Mouse (Mus musculus) embryonic facial prominence, embryonic 14.5 days (tissue): ENCODE results near the gene Tmem132a. TPM values are rescaled to one million over a fixed set of nuclear protein-coding genes. Genes with fewer than 3 reads are reported as not detected.

Experiments used
- ATAC-seq: fragments of 200-750 bp; cut with Nextera tagmentation; 2 replicates; pipeline ENCODE4 v1.8.0; 2017; ENCODE audit warnings: low read depth, moderate number of reproducible peaks, moderate TSS enrichment
- DNase-seq: peaks from one replicate; pipeline ENCODE4 v3.0.0-alpha.2; 2015; ENCODE audit warnings: low spot score
- H3K27ac ChIP-seq: fragments of 300-500 bp; sonication (generic); replicated peaks from 2 replicates; pipeline ENCODE4 v1.5.1; 2014; ENCODE audit warnings: low read depth, mild to moderate bottlenecking, low read length, moderate library complexity
- H3K27me3 ChIP-seq: fragments of 300-500 bp; sonication (generic); replicated peaks from 2 replicates; pipeline ENCODE4 v1.6.1; 2014; ENCODE audit warnings: low read length; ENCODE audit not compliant: control insufficient read depth, insufficient read depth
- H3K36me3 ChIP-seq: fragments of 300-500 bp; sonication (generic); 2 replicates; pipeline ENCODE4 v1.6.1; 2014; ENCODE audit warnings: low read length, mixed read lengths; ENCODE audit not compliant: control insufficient read depth, insufficient read depth
- H3K4me1 ChIP-seq: fragments of 300-500 bp; sonication (generic); 2 replicates; pipeline ENCODE4 v1.6.1; 2014; ENCODE audit warnings: antibody characterized with exemption, low read length; ENCODE audit not compliant: control insufficient read depth, insufficient read depth
- H3K4me2 ChIP-seq: fragments of 300-500 bp; sonication (generic); 2 replicates; pipeline ENCODE4 v1.6.1; 2014; ENCODE audit warnings: low read depth, mild to moderate bottlenecking, low read length, moderate library complexity, mixed read lengths
- H3K4me3 ChIP-seq: fragments of 300-500 bp; sonication (generic); 2 replicates; pipeline ENCODE4 v1.5.1; 2014; ENCODE audit warnings: low read depth, mild to moderate bottlenecking, low read length
- H3K9ac ChIP-seq: fragments of 300-500 bp; sonication (generic); 2 replicates; pipeline ENCODE4 v1.6.1; 2014; ENCODE audit warnings: low read depth, mild to moderate bottlenecking, low read length, moderate library complexity, mixed read lengths
- H3K9me3 ChIP-seq: fragments of 300-500 bp; sonication (generic); 2 replicates; pipeline ENCODE4 v1.6.1; 2016; ENCODE audit warnings: low read length; ENCODE audit not compliant: control insufficient read depth
- WGBS: fragments of 180-500 bp; shearing (Covaris S2); extraction: QIAGEN DNeasy Blood & Tissue Kit; methylation state at CpG from one replicate; pipeline ENCODE4 v1.1.7; 2014; 5-methylcytosine and 5-hydroxymethylcytosine counted together
- polyA plus RNA-seq: library from polyadenylated mRNA; unstranded; fragments of >200 nt; fragmentation: Nextera tagmentation; extraction: Ambion mirVana; gene quantifications from 2 replicates; pipeline ENCODE4 v1.2.1, GENCODE M21; 2014

Gene Tmem132a
- polyA plus RNA-seq, 1 experiment from 2014 or later = 58.5 TPM

- peak; percentile 69; the same call in 1 of the 2 replicates for ATAC-seq
These were observed 35.4 kb upstream of the Tmem132a start for GRCm38 (mm10) chr19:10904927-10905727.

GRCm38 (mm10) chr19:10904512-10904911, 34.8 kb upstream of the Tmem132a start:
- Histone ChIP-seq H3K27me3 (no peaks in the 10 kb centered on the region), H3K9ac (no peak overlapping the region), H3K9me3 (no peaks in the 10 kb centered on the region), H3K4me2 (no peak overlapping the region), H3K4me1 (peaks cover 7% of the 10 kb centered on the region), H3K27ac (no peak overlapping the region), H3K36me3 (peaks cover 75% of the 10 kb centered on the region), H3K4me3 (no peak overlapping the region)
- WGBS = 84% methylated on average over 5 of the region's 5 CpGs
- DNase-seq (no peak), ATAC-seq (no peak)

More at GRCm38 (mm10) chr19:10904927-10905727, 35.4 kb upstream of the Tmem132a start:
- peak; percentile 77 for DNase-seq
- H3K4me1 ChIP-seq = peaks cover 7% of the 10 kb centered on the region
- no peak overlapping the region for H3K4me3 ChIP-seq
- no peak overlapping the region for H3K4me2 ChIP-seq
- peak overlapping the region; percentile 52; the same call in 1 of the 2 replicates for H3K27ac ChIP-seq
- peaks cover 69% of the 10 kb centered on the region for H3K36me3 ChIP-seq
- no peaks in the 10 kb centered on the region for H3K9me3 ChIP-seq
- H3K27me3 ChIP-seq = no peaks in the 10 kb centered on the region
- WGBS = 65% methylated on average over 7 of the region's 7 CpGs
- H3K9ac ChIP-seq = no peak overlapping the region

- Histone ChIP-seq H3K9ac (no peak overlapping the region), H3K4me2 (no peak overlapping the region), H3K9me3 (no peaks in the 10 kb centered on the region), H3K27me3 (no peaks in the 10 kb centered on the region), H3K4me3 (no peak overlapping the region), H3K27ac (no peak overlapping the region), H3K4me1 (peaks cover 8% of the 10 kb centered on the region), H3K36me3 (peaks cover 86% of the 10 kb centered on the region)
- DNase-seq (no peak), ATAC-seq (no peak)
- WGBS = 90% methylated on average over 5 of the region's 5 CpGs
These were observed 31.3 kb upstream of the Tmem132a start for GRCm38 (mm10) chr19:10901046-10901445.

GRCm38 (mm10) chr19:10900315-10900714, 30.6 kb upstream of the Tmem132a start:
- WGBS = 76% methylated on average over 6 of the region's 6 CpGs
- Histone ChIP-seq H3K27me3 (no peaks in the 10 kb centered on the region), H3K4me2 (no peak overlapping the region), H3K9me3 (no peaks in the 10 kb centered on the region), H3K4me3 (no peak overlapping the region), H3K4me1 (peaks cover 10% of the 10 kb centered on the region), H3K27ac (no peak overlapping the region), H3K9ac (no peak overlapping the region), H3K36me3 (peaks cover 78% of the 10 kb centered on the region)
- DNase-seq (no peak), ATAC-seq (no peak)

- Histone ChIP-seq H3K9ac (no peak overlapping the region), H3K36me3 (peaks cover 50% of the 10 kb centered on the region)
These were observed 27.8 kb upstream of the Tmem132a start for GRCm38 (mm10) chr19:10897491-10897890.

GRCm38 (mm10) chr19:10896849-10897248, 27.1 kb upstream of the Tmem132a start:
- peaks cover 44% of the 10 kb centered on the region for H3K36me3 ChIP-seq
- H3K4me1 ChIP-seq = peaks cover 10% of the 10 kb centered on the region; the same call in 1 of the 2 replicates
- DNase-seq (no peak), ATAC-seq (no peak)
- no peaks in the 10 kb centered on the region for H3K27me3 ChIP-seq
- H3K9me3 ChIP-seq = no peaks in the 10 kb centered on the region
- peak overlapping the region; percentile 75 for H3K4me3 ChIP-seq
- peak overlapping the region; percentile 89 for H3K4me2 ChIP-seq
- no peak overlapping the region for H3K27ac ChIP-seq
- 81% methylated on average over 7 of the region's 7 CpGs for WGBS
- peak overlapping the region; percentile 85 for H3K9ac ChIP-seq

More at GRCm38 (mm10) chr19:10897491-10897890, 27.8 kb upstream of the Tmem132a start:
- no peaks in the 10 kb centered on the region for H3K27me3 ChIP-seq
- H3K4me1 ChIP-seq = peaks cover 10% of the 10 kb centered on the region; the same call in 1 of the 2 replicates
- no peak overlapping the region for H3K4me3 ChIP-seq
- no peak overlapping the region for H3K27ac ChIP-seq
- H3K9me3 ChIP-seq = no peaks in the 10 kb centered on the region
- no peak overlapping the region for H3K4me2 ChIP-seq
- DNase-seq (no peak), ATAC-seq (no peak)
- WGBS = 87% methylated on average over 7 of the region's 8 CpGs

- H3K27ac ChIP-seq = peak overlapping the region; percentile 88
- peaks cover 32% of the 10 kb centered on the region for H3K36me3 ChIP-seq
- DNase-seq (peak; percentile 12), ATAC-seq (no peak)
- H3K4me2 ChIP-seq = peak overlapping the region; percentile 89
- peaks cover 10% of the 10 kb centered on the region; the same call in 1 of the 2 replicates for H3K4me1 ChIP-seq
- peak overlapping the region; percentile 75 for H3K4me3 ChIP-seq
- H3K9me3 ChIP-seq = no peaks in the 10 kb centered on the region
- 2% methylated on average over 16 of the region's 16 CpGs for WGBS
- peak overlapping the region; percentile 85 for H3K9ac ChIP-seq
- H3K27me3 ChIP-seq = no peaks in the 10 kb centered on the region
These were observed 26.0 kb upstream of the Tmem132a start for GRCm38 (mm10) chr19:10895708-10896107.

GRCm38 (mm10) chr19:10895016-10895528, 25.3 kb upstream of the Tmem132a start, which contains the start of gene Prpf19:
Gene Prpf19 (plus strand): TSS chr19:10895231.
- WGBS = 1% methylated on average over 39 of the region's 43 CpGs
- DNase-seq = peak; percentile 99
- peak within 1 kb of the TSS; percentile 75 for H3K4me3 ChIP-seq
- H3K4me2 ChIP-seq = peak within 1 kb of the TSS; percentile 89
- peak; percentile 97 for ATAC-seq
- H3K9me3 ChIP-seq = no peaks in the 10 kb centered on the region
- peak within 1 kb of the TSS; percentile 85 for H3K9ac ChIP-seq
- H3K4me1 ChIP-seq = peaks cover 10% of the 10 kb centered on the region; the same call in 1 of the 2 replicates
- peaks cover 26% of the 10 kb centered on the region for H3K36me3 ChIP-seq
- peak within 1 kb of the TSS; percentile 88 for H3K27ac ChIP-seq
- H3K27me3 ChIP-seq = no peaks in the 10 kb centered on the region
